Mouse (Mus musculus) kidney, postnatal 0 days (tissue): ENCODE measurements around the gene Plekhg2. TPM values are rescaled to one million over a fixed set of nuclear protein-coding genes. Genes with fewer than 3 reads are reported as not detected.

ENCODE experiments used
- ATAC-seq: fragments of 200-750 bp; cut with Nextera tagmentation; replicated peaks from 2 replicates; pipeline ENCODE4 v1.8.0; 2017; ENCODE audit warnings: low read depth, moderate number of reproducible peaks, moderate TSS enrichment, moderate library complexity; ENCODE audit not compliant: low FRiP score
- DNase-seq: peaks from one replicate; pipeline ENCODE4 v3.0.0-alpha.2; 2016; ENCODE audit warnings: low spot score
- H3K27ac ChIP-seq: fragments of 300-500 bp; sonication (generic); 2 replicates; pipeline ENCODE4 v1.5.1; 2014; ENCODE audit warnings: mild to moderate bottlenecking
- H3K27me3 ChIP-seq: fragments of 300-500 bp; sonication (generic); 2 replicates; pipeline ENCODE4 v1.6.1; 2014; ENCODE audit warnings: low read length, mixed read lengths; ENCODE audit not compliant: insufficient read depth
- H3K36me3 ChIP-seq: fragments of 300-500 bp; sonication (generic); 2 replicates; pipeline ENCODE4 v1.6.1; 2014; ENCODE audit warnings: low read length, mixed read lengths; ENCODE audit not compliant: insufficient read depth
- H3K4me1 ChIP-seq: fragments of 300-500 bp; sonication (generic); replicated peaks from 2 replicates; pipeline ENCODE4 v1.6.1; 2014; ENCODE audit warnings: antibody characterized with exemption, low read length, mixed read lengths; ENCODE audit not compliant: insufficient read depth
- H3K4me2 ChIP-seq: fragments of 300-500 bp; sonication (generic); 2 replicates; pipeline ENCODE4 v1.6.1; 2014; ENCODE audit warnings: mild to moderate bottlenecking, low read length, moderate library complexity, mixed read lengths
- H3K4me3 ChIP-seq: fragments of 300-500 bp; sonication (generic); replicated peaks from 2 replicates; pipeline ENCODE4 v1.5.1; 2014; ENCODE audit warnings: low read depth, low read length
- H3K9ac ChIP-seq: fragments of 300-500 bp; sonication (generic); 2 replicates; pipeline ENCODE4 v1.6.1; 2014; ENCODE audit warnings: low read depth, low read length
- H3K9me3 ChIP-seq: fragments of 300-500 bp; sonication (generic); replicated peaks from 2 replicates; pipeline ENCODE4 v1.6.1; 2016; ENCODE audit warnings: low read length, inconsistent platforms, mixed read lengths
- CTCF ChIP-seq: IDR thresholded peaks from 2 replicates; pipeline ENCODE4 v1.5.1; 2016; ENCODE audit warnings: antibody characterized with exemption, low read depth, mild to moderate bottlenecking, moderate library complexity
- WGBS: fragments of 180-500 bp; shearing (Covaris S2); extraction: QIAGEN DNeasy Blood & Tissue Kit; methylation state at CpG from one replicate; pipeline ENCODE4 v1.1.7; 2014; 5-methylcytosine and 5-hydroxymethylcytosine counted together
- polyA plus RNA-seq: library from polyadenylated mRNA; unstranded; fragments of >200 nt; fragmentation: Nextera tagmentation; extraction: Ambion mirVana; gene quantifications from 2 replicates; pipeline ENCODE4 v1.2.1, GENCODE M21; 2015

Gene Plekhg2
- polyA plus RNA-seq, 1 experiment from 2014 or later: 29.9 TPM

DNA sequence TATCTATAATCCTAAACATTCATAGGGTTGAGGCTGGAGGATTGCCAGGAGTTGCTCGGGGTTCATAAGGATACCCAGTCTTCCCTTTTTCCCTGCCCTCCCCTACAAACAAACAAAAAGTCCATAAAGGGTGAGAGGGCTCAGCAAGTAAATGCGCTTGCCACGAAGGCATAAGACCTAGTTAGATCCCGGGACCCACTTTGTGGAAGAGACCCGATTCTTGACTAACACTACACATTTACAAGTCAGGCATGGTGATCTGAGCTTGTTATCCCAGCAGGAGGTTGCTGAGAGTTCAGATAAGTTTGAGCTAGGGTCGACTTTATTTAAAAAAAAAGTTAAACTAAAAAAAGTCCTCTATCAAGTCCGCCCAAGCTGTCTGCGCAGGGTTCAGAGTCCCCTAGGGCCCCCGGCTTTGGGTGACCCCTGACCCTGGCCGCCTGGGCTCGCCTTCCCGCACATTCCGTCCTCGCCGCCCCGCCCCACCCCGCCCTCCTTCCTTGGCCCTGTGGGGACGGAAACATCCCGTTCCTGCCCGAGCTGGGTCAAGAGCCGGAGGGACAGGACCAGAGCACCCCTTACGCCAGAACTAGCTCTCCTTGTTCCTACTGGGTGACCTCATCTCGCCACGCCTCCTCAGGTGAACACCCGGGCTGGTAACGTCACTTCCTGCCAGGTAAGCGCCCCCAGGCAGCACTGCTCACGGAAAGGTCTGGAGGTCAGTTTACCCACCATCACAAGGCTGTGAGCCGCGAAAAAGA lies 3.8 kb upstream of the Plekhg2 start:
- H3K4me1 ChIP-seq: peaks cover 26% of the 10 kb centered on the region
- peak overlapping the region; percentile 79 for H3K4me3 ChIP-seq
- peak overlapping the region; percentile 95 for H3K4me2 ChIP-seq
- peak overlapping the region; percentile 46 for H3K9ac ChIP-seq
- peak; percentile 85 for DNase-seq
- WGBS: 2% methylated on average over 30 of the region's 30 CpGs
- H3K27me3 ChIP-seq: no peaks in the 10 kb centered on the region
- H3K9me3 ChIP-seq: no peaks in the 10 kb centered on the region
- peak overlapping the region; percentile 98 for H3K27ac ChIP-seq
- ATAC-seq: peak; percentile 16
- H3K36me3 ChIP-seq: peaks cover 8% of the 10 kb centered on the region; the same call in 1 of the 2 replicates
- TF ChIP-seq CTCF: no peak

DNA sequence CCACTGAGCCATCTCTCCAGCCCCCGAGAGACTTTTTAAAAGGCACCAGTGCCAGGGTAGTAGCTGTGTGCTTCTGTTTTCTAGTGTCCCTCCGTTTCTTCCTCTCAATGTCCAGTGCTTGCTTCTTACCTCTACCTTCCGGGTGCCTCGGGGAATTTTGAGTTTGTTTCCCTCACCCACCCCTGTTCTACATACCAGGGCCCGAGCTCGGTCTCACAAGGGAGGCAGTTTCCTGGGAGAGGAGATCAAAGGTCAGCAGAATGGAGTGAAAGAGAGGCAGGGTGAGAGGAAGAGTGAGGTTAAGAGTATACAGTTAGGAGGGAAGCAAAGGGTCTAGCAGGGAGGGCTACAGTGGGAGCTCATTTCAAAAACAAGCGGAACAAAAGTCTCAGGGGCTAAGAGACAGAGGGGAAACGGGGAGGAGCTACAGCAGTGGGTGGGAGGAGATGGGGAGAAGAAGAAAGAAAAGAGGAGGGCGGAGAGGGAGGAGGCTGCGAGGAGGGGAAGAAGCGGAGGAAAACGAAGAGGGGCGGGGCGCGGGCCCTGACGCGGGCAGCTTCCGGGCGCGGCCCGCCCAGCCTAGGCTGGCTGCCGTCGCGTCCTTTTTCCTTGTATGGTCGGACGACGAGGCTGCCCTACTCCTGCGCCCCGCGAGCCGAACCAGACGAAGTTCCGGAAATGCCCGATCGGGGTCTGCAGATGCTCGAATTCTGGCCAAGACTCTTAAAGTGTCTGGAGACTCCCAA lies 3.0 kb upstream of the Plekhg2 start:
- WGBS: under 1% methylated on average over 31 of the region's 36 CpGs
- peaks cover 18% of the 10 kb centered on the region for H3K4me1 ChIP-seq
- DNase-seq (peak; percentile 99), ATAC-seq (peak; percentile 33)
- no peaks in the 10 kb centered on the region for H3K9me3 ChIP-seq
- H3K27me3 ChIP-seq: no peaks in the 10 kb centered on the region
- peak overlapping the region; percentile 95 for H3K4me2 ChIP-seq
- H3K36me3 ChIP-seq: peaks cover 8% of the 10 kb centered on the region; the same call in 1 of the 2 replicates
- H3K27ac ChIP-seq: peak overlapping the region; percentile 98
- peak overlapping the region; percentile 79 for H3K4me3 ChIP-seq
- no peak; the same call in 1 of the 2 replicates for TF ChIP-seq CTCF
- peak overlapping the region; percentile 56 for H3K9ac ChIP-seq

DNA sequence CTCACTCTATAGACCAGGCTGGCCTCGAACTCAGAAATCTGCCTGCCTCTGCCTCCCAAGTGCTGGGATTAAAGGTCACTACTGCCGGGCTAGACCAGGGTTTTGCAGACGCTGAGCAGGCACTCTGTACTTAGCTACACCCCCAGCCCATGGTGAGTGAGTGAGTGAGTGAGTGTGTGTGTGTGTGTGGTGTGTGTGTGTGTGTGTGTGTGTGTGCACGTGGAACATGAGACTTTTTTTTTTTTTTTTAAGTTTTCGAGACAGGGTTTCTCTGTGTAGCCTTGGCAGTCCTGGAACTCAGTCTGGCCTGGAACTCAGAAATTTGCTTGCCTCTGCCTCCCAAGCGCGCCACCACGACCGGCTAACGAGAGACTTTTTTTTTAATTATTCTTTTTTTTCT lies 2.2 kb upstream of the Plekhg2 start:
- peak overlapping the region; percentile 98 for H3K27ac ChIP-seq
- 68% methylated on average over 10 of the region's 10 CpGs for WGBS
- ATAC-seq (no peak), DNase-seq (no peak)
- no peak for TF ChIP-seq CTCF
- no peak overlapping the region; the same call in 1 of the 2 replicates for H3K9ac ChIP-seq
- H3K4me1 ChIP-seq: peaks cover 22% of the 10 kb centered on the region; the same call in 1 of the 2 replicates
- H3K4me3 ChIP-seq: 0 out of 2 replicates have a peak overlapping the region, but pooled peaks have one; percentile 79
- H3K36me3 ChIP-seq: peaks cover 8% of the 10 kb centered on the region; the same call in 1 of the 2 replicates
- H3K27me3 ChIP-seq: no peaks in the 10 kb centered on the region
- H3K4me2 ChIP-seq: 0 out of 2 replicates have a peak overlapping the region, but pooled peaks have one; percentile 95
- no peaks in the 10 kb centered on the region for H3K9me3 ChIP-seq

DNA sequence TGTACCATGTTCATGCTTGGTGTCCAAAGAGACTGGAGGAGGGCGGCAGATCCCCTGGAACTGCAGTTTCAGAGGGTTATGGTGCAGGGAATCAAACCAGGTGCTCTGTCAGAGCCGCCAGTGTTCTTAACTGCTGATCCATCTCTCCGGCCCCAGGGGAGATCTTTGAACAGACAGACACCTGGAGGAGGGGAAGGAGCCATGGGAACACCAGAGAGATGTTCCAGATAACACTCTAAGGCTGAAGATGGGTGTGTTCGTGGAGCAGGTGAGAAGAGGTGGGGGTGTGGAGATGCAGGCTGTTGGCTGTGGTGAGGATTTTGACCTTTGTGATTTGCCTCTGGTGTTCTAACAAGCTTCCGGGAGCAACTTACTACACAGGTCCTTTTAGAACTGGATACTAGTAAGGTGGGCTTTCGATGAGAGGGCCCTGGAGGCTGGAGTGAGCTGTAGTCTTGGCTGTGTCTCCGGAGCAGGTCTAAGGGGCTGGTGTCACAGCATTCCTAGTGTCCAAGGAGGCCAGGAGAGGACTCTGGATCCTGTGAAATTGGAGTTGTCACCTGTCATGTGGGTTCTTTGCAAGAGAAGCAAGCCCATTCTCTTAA lies 1.6 kb upstream of the Plekhg2 start:
- H3K4me3 ChIP-seq: no peak overlapping the region
- H3K27ac ChIP-seq: peak overlapping the region; percentile 98
- peaks cover 8% of the 10 kb centered on the region; the same call in 1 of the 2 replicates for H3K36me3 ChIP-seq
- no peak for TF ChIP-seq CTCF
- 74% methylated on average over 7 of the region's 7 CpGs for whole genome bisulfite sequencing
- peaks cover 22% of the 10 kb centered on the region; the same call in 1 of the 2 replicates for H3K4me1 ChIP-seq
- H3K9me3 ChIP-seq: no peaks in the 10 kb centered on the region
- no peak overlapping the region for H3K9ac ChIP-seq
- H3K4me2 ChIP-seq: no peak overlapping the region
- DNase-seq (no peak), ATAC-seq (no peak)
- H3K27me3 ChIP-seq: no peaks in the 10 kb centered on the region

DNA sequence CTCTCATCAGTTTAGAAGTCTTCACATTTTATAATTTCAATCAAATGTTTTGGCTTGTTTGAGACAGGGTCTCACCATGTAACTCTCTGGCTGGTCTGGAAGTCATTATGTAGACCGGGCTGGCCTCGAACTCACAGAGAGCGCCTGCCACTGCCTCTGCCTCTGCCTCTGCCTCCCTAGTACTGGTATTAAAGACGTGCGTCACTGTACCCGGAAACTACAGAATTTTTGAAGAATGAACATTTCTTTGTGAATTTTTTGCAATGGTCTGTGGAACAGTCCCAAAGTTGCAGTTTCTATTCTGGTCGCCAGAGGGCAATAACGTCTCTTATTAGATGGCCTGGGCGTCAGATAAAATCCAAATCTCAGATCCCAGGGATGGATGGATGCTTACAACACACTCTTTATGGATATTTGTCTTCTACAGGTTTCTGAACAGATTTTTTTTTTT lies 757 bp upstream of the Plekhg2 start:
- H3K4me1 ChIP-seq: peaks cover 22% of the 10 kb centered on the region; the same call in 1 of the 2 replicates
- H3K36me3 ChIP-seq: peaks cover 14% of the 10 kb centered on the region
- no peaks in the 10 kb centered on the region for H3K9me3 ChIP-seq
- no peak overlapping the region for H3K9ac ChIP-seq
- no peaks in the 10 kb centered on the region for H3K27me3 ChIP-seq
- H3K27ac ChIP-seq: peak overlapping the region; percentile 83
- 2% methylated on average over 9 of the region's 9 CpGs for WGBS
- TF ChIP-seq CTCF: peak; percentile 86
- no peak; the same call in 1 of the 2 replicates for ATAC-seq
- peak overlapping the region; percentile 83; the same call in 1 of the 2 replicates for H3K4me3 ChIP-seq
- peak; percentile 95 for DNase-seq
- peak overlapping the region; percentile 49 for H3K4me2 ChIP-seq
